Mouse (Mus musculus) midbrain, embryonic 16.5 days (tissue): Measurements from ENCODE around the gene Rbl2. TPM values are rescaled to one million over a fixed set of nuclear protein-coding genes. Genes with fewer than 3 reads are reported as not detected.

Experiments
- ATAC-seq: fragments of 200-750 bp; cut with Nextera tagmentation; 2 replicates; pipeline ENCODE4 v1.8.0; 2017; ENCODE audit warnings: moderate TSS enrichment
- H3K27ac ChIP-seq: fragments of 300-500 bp; sonication (generic); 2 replicates; pipeline ENCODE4 v1.5.1; 2014; ENCODE audit warnings: mild to moderate bottlenecking, low read length, mixed read lengths
- H3K27me3 ChIP-seq: fragments of 300-500 bp; sonication (generic); 2 replicates; pipeline ENCODE4 v1.6.1; 2014; ENCODE audit warnings: low read depth, low read length, mixed read lengths; ENCODE audit not compliant: control insufficient read depth, insufficient read depth
- H3K36me3 ChIP-seq: fragments of 300-500 bp; sonication (generic); 2 replicates; pipeline ENCODE4 v1.6.1; 2014; ENCODE audit warnings: mild to moderate bottlenecking, low read length, moderate library complexity, mixed read lengths; ENCODE audit not compliant: control insufficient read depth, insufficient read depth
- H3K4me1 ChIP-seq: fragments of 300-500 bp; sonication (generic); 2 replicates; pipeline ENCODE4 v1.6.1; 2014; ENCODE audit warnings: mild to moderate bottlenecking, low read length, mixed read lengths; ENCODE audit not compliant: control insufficient read depth, insufficient read depth
- H3K4me2 ChIP-seq: fragments of 300-500 bp; sonication (generic); 2 replicates; pipeline ENCODE4 v1.6.1; 2014; ENCODE audit warnings: mild to moderate bottlenecking, low read length, mixed read lengths
- H3K4me3 ChIP-seq: fragments of 300-500 bp; sonication (generic); 2 replicates; pipeline ENCODE4 v1.5.1; 2014; ENCODE audit warnings: low read depth, mild to moderate bottlenecking, low read length, moderate library complexity, mixed read lengths
- H3K9ac ChIP-seq: fragments of 300-500 bp; sonication (generic); 2 replicates; pipeline ENCODE4 v1.6.1; 2014; ENCODE audit warnings: low read depth, low read length, mixed read lengths
- H3K9me3 ChIP-seq: fragments of 300-500 bp; sonication (generic); replicated peaks from 2 replicates; pipeline ENCODE4 v1.6.1; 2014; ENCODE audit warnings: mild to moderate bottlenecking, low read length, mixed read lengths; ENCODE audit not compliant: control insufficient read depth, poor library complexity, severe bottlenecking
- WGBS: fragments of 180-500 bp; shearing (Covaris S2); extraction: QIAGEN DNeasy Blood & Tissue Kit; methylation state at CpG from one replicate; pipeline ENCODE4 v1.1.7; 2014; 5-methylcytosine and 5-hydroxymethylcytosine counted together
- polyA plus RNA-seq: library from polyadenylated mRNA; unstranded; fragments of >200 nt; fragmentation: Nextera tagmentation; extraction: Ambion mirVana; gene quantifications from 2 replicates; pipeline ENCODE4 v1.2.1, GENCODE M21; 2015

Rbl2 gene
- polyA plus RNA-seq, 1 experiment from 2014 or later = 22.5 TPM

- ATAC-seq = 0 out of 2 replicates have a peak, but pooled peaks have one; percentile 48
- Histone ChIP-seq H3K9ac (no peak overlapping the region), H3K4me3 (no peak overlapping the region), H3K36me3 (no peaks in the 10 kb centered on the region), H3K4me1 (peaks cover 8% of the 10 kb centered on the region; the same call in 1 of the 2 replicates), H3K9me3 (no peaks in the 10 kb centered on the region; the same call in 1 of the 2 replicates), H3K27ac (no peak overlapping the region), H3K4me2 (no peak overlapping the region), H3K27me3 (no peaks in the 10 kb centered on the region)
- WGBS = 21% methylated on average over 15 of the region's 15 CpGs
These were observed 90.3 kb downstream of the Rbl2 start for GRCm38 (mm10) chr8:91159959-91160800.

- WGBS = 78% methylated on average over 6 of the region's 6 CpGs
- H3K27me3 ChIP-seq = no peaks in the 10 kb centered on the region
- H3K9ac ChIP-seq = no peak overlapping the region
- H3K4me2 ChIP-seq = no peak overlapping the region
- no peak overlapping the region for H3K4me3 ChIP-seq
- no peaks in the 10 kb centered on the region for H3K36me3 ChIP-seq
- H3K4me1 ChIP-seq = peaks cover 15% of the 10 kb centered on the region
- no peaks in the 10 kb centered on the region; the same call in 1 of the 2 replicates for H3K9me3 ChIP-seq
- no peak for ATAC-seq
- H3K27ac ChIP-seq = peak overlapping the region; percentile 17
These were observed 100.3 kb downstream of the Rbl2 start for GRCm38 (mm10) chr8:91170152-91170551.

- Histone ChIP-seq H3K27ac (no peak overlapping the region), H3K4me3 (peak overlapping the region; percentile 4), H3K4me1 (peaks cover 15% of the 10 kb centered on the region), H3K4me2 (peak overlapping the region; percentile 50), H3K9me3 (no peaks in the 10 kb centered on the region), H3K27me3 (no peaks in the 10 kb centered on the region), H3K36me3 (no peaks in the 10 kb centered on the region), H3K9ac (no peak overlapping the region)
- ATAC-seq = peak; percentile 78
- WGBS = 10% methylated on average over 14 of the region's 14 CpGs
These were observed 101.1 kb downstream of the Rbl2 start for GRCm38 (mm10) chr8:91170914-91171313.

GRCm38 (mm10) chr8:91171605-91172004 lies 101.7 kb downstream of the Rbl2 start:
- 28% methylated on average over 13 of the region's 13 CpGs for WGBS
- peak; percentile 65 for ATAC-seq
- H3K27me3 ChIP-seq = no peaks in the 10 kb centered on the region
- H3K36me3 ChIP-seq = no peaks in the 10 kb centered on the region
- no peaks in the 10 kb centered on the region for H3K9me3 ChIP-seq
- H3K4me3 ChIP-seq = no peak overlapping the region
- H3K4me2 ChIP-seq = peak overlapping the region; percentile 15
- no peak overlapping the region for H3K9ac ChIP-seq
- peaks cover 15% of the 10 kb centered on the region for H3K4me1 ChIP-seq
- H3K27ac ChIP-seq = peak overlapping the region; percentile 43

Other genes with a start within 250 kb of the Rbl2 start
- 68.4 and 80.2 TPM in 2 replicates for gene Chd9, start 241.7 kb upstream of the Rbl2 start, polyA plus RNA-seq
- 141 TPM in 2 replicates for gene Aktip, start 129.9 kb downstream of the Rbl2 start, polyA plus RNA-seq
- 9.8 and 11.6 TPM in 2 replicates for gene Rpgrip1l, start 243.2 kb downstream of the Rbl2 start, polyA plus RNA-seq
- 171 and 177 TPM in 2 replicates for gene Fto, start 243.5 kb downstream of the Rbl2 start, polyA plus RNA-seq